Mouse (Mus musculus): ENCODE data around the gene Zbtb49. TPM values are rescaled to one million over a fixed set of nuclear protein-coding genes. Genes with fewer than 3 reads are reported as not detected.

The Zbtb49 gene
- polyA plus RNA-seq (2012; rRNA removed): 23.5 and 24.5 TPM in 2 replicates

- no peaks in the 10 kb centered on the region for H3K27me3 ChIP-seq (ENCODE audit: control insufficient read depth, insufficient read depth, low read length)
- peak within 1 kb of the TSS; percentile 100 for H3K4me3 ChIP-seq (ENCODE audit: control insufficient read depth, low read depth, low read length)
- H3K27ac ChIP-seq (ENCODE audit: control insufficient read depth, insufficient read depth, low read depth, low read length): peak within 1 kb of the TSS; percentile 99
- TF ChIP-seq CTCF (IDR thresholded peaks at IDR 0.05; ENCODE audit: control insufficient read depth, insufficient read depth, insufficient replicate concordance, low read depth, low read length) (no peak), POLR2A (IDR thresholded peaks at IDR 0.05; ENCODE audit: control insufficient read depth, low read depth, low read length) (peak; percentile 95)
- H3K4me1 ChIP-seq (ENCODE audit: control insufficient read depth, insufficient read depth, low read length): peaks cover 6% of the 10 kb centered on the region
- peaks cover 8% of the 10 kb centered on the region for H3K36me3 ChIP-seq (ENCODE audit: control insufficient read depth, insufficient read depth, low read length)
Measured at GRCm38 (mm10) chr5:38220328-38220912, at the start of gene Zbtb49, which contains the start of gene Lyar. Gene Zbtb49, minus strand, starts transcription at chr5:38220457. Gene Lyar, plus strand, starts transcription at chr5:38220470.

DNA sequence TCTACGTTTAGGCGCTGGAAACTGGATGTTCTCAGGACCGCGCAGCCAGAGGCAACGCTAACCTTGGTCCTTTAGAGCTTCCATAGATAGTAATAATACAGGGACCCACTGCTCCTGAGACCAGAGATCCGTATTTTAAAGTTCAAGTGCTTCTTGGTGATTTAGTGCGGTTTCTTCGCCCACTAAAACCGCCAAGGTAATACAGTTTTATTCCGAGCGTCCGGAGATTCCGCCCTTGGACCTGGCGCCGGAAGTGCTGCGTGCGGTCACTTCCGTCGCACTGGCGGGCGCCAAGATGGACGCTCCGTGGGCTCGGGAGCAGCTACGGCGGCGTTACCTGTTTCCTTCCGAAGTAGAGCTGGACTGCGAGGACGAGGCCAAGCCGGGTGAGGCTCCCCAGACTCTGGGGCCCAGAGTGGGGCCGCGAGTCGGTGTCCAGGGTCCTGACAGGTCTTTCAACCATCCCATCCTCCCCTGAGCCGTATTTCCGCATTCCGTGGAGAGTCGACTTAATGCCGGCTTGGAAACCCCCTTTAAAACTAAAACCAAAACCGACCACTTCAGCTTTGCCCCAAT, 39.9 kb upstream of the Zbtb49 start, which contains the start of gene Tmem128:
Gene Tmem128 (plus strand): TSS at position 79 of the 576 bp plus-strand sequence.
- H3K4me1 ChIP-seq (ENCODE audit: control insufficient read depth, insufficient read depth, low read length): no peaks in the 10 kb centered on the region; the same call in 1 of the 2 replicates
- H3K4me3 ChIP-seq (ENCODE audit: control insufficient read depth, low read depth, low read length): peak within 1 kb of the TSS; percentile 92
- peak within 1 kb of the TSS; percentile 86 for H3K27ac ChIP-seq (ENCODE audit: control insufficient read depth, insufficient read depth, low read depth, low read length)
- H3K36me3 ChIP-seq (ENCODE audit: control insufficient read depth, insufficient read depth, low read length): peaks cover 1% of the 10 kb centered on the region; the same call in 1 of the 2 replicates
- no peaks in the 10 kb centered on the region for H3K27me3 ChIP-seq (ENCODE audit: control insufficient read depth, insufficient read depth, low read length)
- TF ChIP-seq POLR2A (IDR thresholded peaks at IDR 0.05; ENCODE audit: control insufficient read depth, low read depth, low read length) (peak; percentile 88), CTCF (IDR thresholded peaks at IDR 0.05; ENCODE audit: control insufficient read depth, insufficient read depth, insufficient replicate concordance, low read depth, low read length) (no peak)

DNA sequence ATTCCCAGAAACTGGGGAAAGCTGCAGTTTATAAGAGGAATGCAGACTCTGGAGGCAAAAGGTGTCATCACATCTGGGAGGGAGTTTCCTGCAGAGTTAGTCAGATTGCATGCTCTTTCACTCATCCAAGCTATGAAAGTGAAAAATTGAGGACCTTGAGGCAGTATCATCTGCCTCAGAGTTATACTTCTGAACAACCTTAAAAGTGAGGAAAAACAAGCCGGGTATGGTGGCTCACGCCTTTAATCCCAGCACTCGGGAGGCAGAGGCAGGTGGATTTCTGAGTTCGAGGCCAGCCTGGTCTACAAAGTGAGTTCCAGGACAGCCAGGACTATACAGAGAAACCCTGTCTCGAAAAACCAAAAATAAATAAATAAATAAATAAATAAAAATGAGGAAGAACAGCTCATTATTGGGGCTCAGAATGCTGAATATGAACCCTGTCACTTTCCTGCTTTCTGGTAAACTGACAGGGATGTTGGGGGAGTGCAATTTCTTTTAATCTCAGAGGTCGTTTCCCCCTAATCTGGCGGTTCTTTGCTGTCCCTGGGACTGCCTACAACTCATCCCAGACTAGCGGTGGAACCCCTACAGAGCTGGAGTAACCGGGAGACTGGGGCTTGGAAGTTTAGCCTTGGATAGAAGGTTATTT, 39.3 kb upstream of the Zbtb49 start:
- Histone ChIP-seq H3K4me1 (ENCODE audit: control insufficient read depth, insufficient read depth, low read length) (no peaks in the 10 kb centered on the region; the same call in 1 of the 2 replicates), H3K27ac (ENCODE audit: control insufficient read depth, insufficient read depth, low read depth, low read length) (peak overlapping the region; percentile 86), H3K36me3 (ENCODE audit: control insufficient read depth, insufficient read depth, low read length) (peaks cover 1% of the 10 kb centered on the region; the same call in 1 of the 2 replicates), H3K4me3 (ENCODE audit: control insufficient read depth, low read depth, low read length) (peak overlapping the region; percentile 92), H3K27me3 (ENCODE audit: control insufficient read depth, insufficient read depth, low read length) (no peaks in the 10 kb centered on the region)
- no peak for TF ChIP-seq CTCF (IDR thresholded peaks at IDR 0.05; ENCODE audit: control insufficient read depth, insufficient read depth, insufficient replicate concordance, low read depth, low read length)
- TF ChIP-seq POLR2A (IDR thresholded peaks at IDR 0.05; ENCODE audit: control insufficient read depth, low read depth, low read length): no peak

DNA sequence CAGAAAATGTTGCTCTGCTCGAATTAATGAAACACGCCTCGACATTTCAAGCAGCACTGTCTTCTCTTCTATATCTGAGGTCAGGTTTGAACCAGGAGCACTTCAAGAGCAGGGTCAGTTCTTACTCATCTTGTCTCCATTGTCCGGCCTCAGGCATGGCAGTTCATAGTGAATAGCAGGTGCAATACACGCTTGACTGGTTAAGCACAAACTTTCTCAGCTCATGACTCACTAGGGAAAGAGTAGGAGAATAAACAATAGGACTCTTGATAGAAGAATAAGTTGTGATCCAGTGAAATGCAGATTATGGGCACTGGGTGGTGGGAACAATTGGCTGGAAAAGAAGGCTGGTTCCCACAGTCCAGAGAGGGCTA, 38.5 kb upstream of the Zbtb49 start:
- Histone ChIP-seq H3K4me1 (ENCODE audit: control insufficient read depth, insufficient read depth, low read length) (no peaks in the 10 kb centered on the region; the same call in 1 of the 2 replicates), H3K27me3 (ENCODE audit: control insufficient read depth, insufficient read depth, low read length) (no peaks in the 10 kb centered on the region), H3K4me3 (ENCODE audit: control insufficient read depth, low read depth, low read length) (no peak overlapping the region), H3K36me3 (ENCODE audit: control insufficient read depth, insufficient read depth, low read length) (peaks cover 1% of the 10 kb centered on the region; the same call in 1 of the 2 replicates), H3K27ac (ENCODE audit: control insufficient read depth, insufficient read depth, low read depth, low read length) (no peak overlapping the region)
- TF ChIP-seq POLR2A (IDR thresholded peaks at IDR 0.05; ENCODE audit: control insufficient read depth, low read depth, low read length): no peak
- no peak for TF ChIP-seq CTCF (IDR thresholded peaks at IDR 0.05; ENCODE audit: control insufficient read depth, insufficient read depth, insufficient replicate concordance, low read depth, low read length)

DNA sequence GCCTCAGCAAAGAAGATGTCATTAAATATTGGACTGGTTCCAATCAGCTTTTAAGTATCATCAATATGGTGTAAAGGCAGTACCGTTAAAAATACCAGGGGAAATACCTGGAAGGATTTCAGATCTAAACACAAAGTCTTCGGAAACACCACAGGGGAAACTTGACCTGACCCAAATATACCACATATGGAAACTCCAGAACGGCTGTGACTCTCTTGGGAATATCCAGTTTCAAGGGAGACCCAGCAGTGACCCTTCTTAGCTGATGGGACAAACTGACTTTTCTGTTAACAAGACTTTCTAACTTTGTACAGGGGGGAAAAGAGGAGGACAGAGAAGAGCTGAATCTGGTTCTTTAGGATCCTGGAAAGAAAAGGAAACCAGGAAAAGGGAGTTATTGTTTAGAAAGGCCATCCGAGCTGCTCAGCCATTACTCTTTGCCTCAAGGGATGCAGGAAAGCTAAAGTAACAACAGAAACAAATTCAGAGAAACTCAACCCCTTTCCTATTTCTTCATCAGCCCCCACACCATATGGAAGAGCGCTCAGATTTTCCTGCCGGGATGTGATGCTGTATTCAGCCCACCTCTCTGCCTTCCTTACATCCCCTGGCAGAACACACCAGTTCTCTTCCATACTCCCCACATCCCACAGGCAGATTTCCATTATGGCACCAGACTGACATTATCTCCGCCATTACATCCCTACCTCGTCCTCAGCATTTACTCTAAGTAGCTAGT, 37.9 kb upstream of the Zbtb49 start:
- Histone ChIP-seq H3K27me3 (ENCODE audit: control insufficient read depth, insufficient read depth, low read length) (no peaks in the 10 kb centered on the region), H3K4me3 (ENCODE audit: control insufficient read depth, low read depth, low read length) (no peak overlapping the region), H3K27ac (ENCODE audit: control insufficient read depth, insufficient read depth, low read depth, low read length) (no peak overlapping the region), H3K4me1 (ENCODE audit: control insufficient read depth, insufficient read depth, low read length) (no peaks in the 10 kb centered on the region; the same call in 1 of the 2 replicates), H3K36me3 (ENCODE audit: control insufficient read depth, insufficient read depth, low read length) (peaks cover 1% of the 10 kb centered on the region; the same call in 1 of the 2 replicates)
- TF ChIP-seq CTCF (IDR thresholded peaks at IDR 0.05; ENCODE audit: control insufficient read depth, insufficient read depth, insufficient replicate concordance, low read depth, low read length) (no peak), POLR2A (IDR thresholded peaks at IDR 0.05; ENCODE audit: control insufficient read depth, low read depth, low read length) (no peak)

DNA sequence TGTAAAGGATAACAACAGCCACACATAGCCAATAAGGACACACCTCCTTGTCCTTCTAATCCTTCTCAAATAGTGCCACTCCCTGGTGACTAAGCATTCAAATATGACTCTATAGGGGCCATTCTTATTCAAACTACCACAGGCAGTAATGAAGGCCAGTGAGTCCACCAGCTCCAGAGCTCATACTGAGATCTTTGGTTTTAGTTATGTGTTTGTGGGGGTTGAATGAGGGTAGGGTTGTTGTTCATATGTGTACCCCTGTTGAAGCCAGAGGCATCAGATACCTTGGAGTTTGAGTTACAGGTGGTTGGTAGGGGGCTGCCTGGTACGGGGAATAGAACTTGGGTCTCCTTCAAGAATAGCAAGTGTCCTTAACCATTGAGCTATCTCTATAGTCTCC, 36.3 kb upstream of the Zbtb49 start:
- TF ChIP-seq POLR2A (IDR thresholded peaks at IDR 0.05; ENCODE audit: control insufficient read depth, low read depth, low read length): no peak
- no peak for TF ChIP-seq CTCF (IDR thresholded peaks at IDR 0.05; ENCODE audit: control insufficient read depth, insufficient read depth, insufficient replicate concordance, low read depth, low read length)
- H3K27ac ChIP-seq (ENCODE audit: control insufficient read depth, insufficient read depth, low read depth, low read length): no peak overlapping the region
- H3K36me3 ChIP-seq (ENCODE audit: control insufficient read depth, insufficient read depth, low read length): no peaks in the 10 kb centered on the region

More for the DNA sequence above, 36.3 kb upstream of the Zbtb49 start:
- Histone ChIP-seq H3K4me3 (ENCODE audit: control insufficient read depth, low read depth, low read length) (no peak overlapping the region), H3K4me1 (ENCODE audit: control insufficient read depth, insufficient read depth, low read length) (no peaks in the 10 kb centered on the region; the same call in 1 of the 2 replicates), H3K27me3 (ENCODE audit: control insufficient read depth, insufficient read depth, low read length) (no peaks in the 10 kb centered on the region)

Measured in testis, adult 2 months (tissue).